In genomic region chr3:153692978-153693377, GRCm38 (mm10) we compare ENCODE assay signal across 12 mouse cellular contexts. TPM values are rescaled to one million over a fixed set of nuclear protein-coding genes. Genes with fewer than 3 reads are reported as not detected.
DNase-seq lines count a peak whose midpoint lies in the region; ATAC-seq and TF ChIP-seq lines count a peak whose summit lies in the region.
"Had no signal": no experiment of that assay in that cellular context is flagged by ENCODE, and none has a peak within 500 bp of the region (broad histone marks: within the 10 kb centered on the region; RNA-seq: fewer than 3 reads in every experiment).

No protein-coding gene starts in this region.

- TF ChIP-seq POLR2A in limb, embryonic 14.5 days (IDR thresholded peaks at IDR 0.05; ENCODE audit: borderline replicate concordance, extremely low read depth, insufficient read depth, insufficient read length): no peak

- peaks cover 35% of the 10 kb centered on the region for H3K4me1 ChIP-seq in heart, postnatal 0 days (ENCODE audit: control insufficient read depth, insufficient read depth)
- peaks cover 34% of the 10 kb centered on the region for H3K4me1 ChIP-seq in stomach, embryonic 14.5 days (ENCODE audit: control insufficient read depth, insufficient read depth, low read length)
- no peaks in the 10 kb centered on the region for H3K4me1 ChIP-seq in stomach, postnatal 0 days (replicated peaks; ENCODE audit: control insufficient read depth, insufficient read depth)
- H3K4me1 ChIP-seq in limb, embryonic 14.5 days (ENCODE audit: control insufficient read depth, insufficient read depth, low read length): peaks cover 33% of the 10 kb centered on the region

- 68% methylated on average over 7 of the region's 7 CpGs for WGBS in heart, postnatal 0 days
- WGBS in stomach, embryonic 14.5 days: 39% methylated on average over 7 of the region's 7 CpGs
- 43% methylated on average over 7 of the region's 7 CpGs for WGBS in stomach, postnatal 0 days
- WGBS in limb, embryonic 14.5 days: 17% methylated on average over 7 of the region's 7 CpGs

- TF ChIP-seq CTCF in heart, postnatal 0 days (IDR thresholded peaks at IDR 0.05; ENCODE audit: low read depth): no peak
- TF ChIP-seq CTCF in stomach, postnatal 0 days (IDR thresholded peaks at IDR 0.05; ENCODE audit: low read depth): no peak

- H3K27me3 ChIP-seq in heart, postnatal 0 days (ENCODE audit: control insufficient read depth, insufficient read depth, low read length): no peaks in the 10 kb centered on the region
- no peaks in the 10 kb centered on the region for H3K27me3 ChIP-seq in stomach, embryonic 14.5 days (ENCODE audit: control insufficient read depth, insufficient read depth, low read length)
- H3K27me3 ChIP-seq in stomach, postnatal 0 days (ENCODE audit: control insufficient read depth, insufficient read depth, low read length): no peaks in the 10 kb centered on the region
- H3K27me3 ChIP-seq in limb, embryonic 14.5 days (ENCODE audit: control insufficient read depth, insufficient read depth, low read length): no peaks in the 10 kb centered on the region
- H3K27me3 ChIP-seq: midbrain, embryonic 13.5 days; neural tube, embryonic 13.5 days had no signal

- no peak for DNase-seq in heart, postnatal 0 days (ENCODE audit: low spot score)
- no peak for DNase-seq in heart, adult 9 months (ENCODE audit: low spot score in 2 of 2)
- no peak for DNase-seq in stomach, postnatal 0 days (ENCODE audit: low spot score)
- peak; percentile 43 for DNase-seq in limb, embryonic 14.5 days (ENCODE audit: low spot score)
- DNase-seq in left cerebral cortex, adult 18-20 months (ENCODE audit: low spot score in 2 of 2): no peak
- DNase-seq in right cerebral cortex, adult 2 months (ENCODE audit: low spot score in 2 of 2): no peak
- DNase-seq: cerebellum, postnatal 10 days; left cerebral cortex, postnatal 4 days; right cerebral cortex, postnatal 25 days had no signal

- no peak for TF ChIP-seq EP300 in heart, postnatal 0 days (IDR thresholded peaks at IDR 0.05; ENCODE audit: low read depth)
- no peak for TF ChIP-seq EP300 in stomach, postnatal 0 days (optimal IDR thresholded peaks at IDR 0.05)

- no peak overlapping the region for H3K4me3 ChIP-seq in heart, postnatal 0 days (ENCODE audit: low read depth, low read length)
- no peak overlapping the region for H3K4me3 ChIP-seq in stomach, embryonic 14.5 days (ENCODE audit: low read depth, low read length)
- H3K4me3 ChIP-seq in stomach, postnatal 0 days (ENCODE audit: low read depth, low read length): no peak overlapping the region
- H3K4me3 ChIP-seq in limb, embryonic 14.5 days (replicated peaks; ENCODE audit: low read length): no peak overlapping the region
- H3K4me3 ChIP-seq: midbrain, embryonic 13.5 days; neural tube, embryonic 13.5 days had no signal

- H3K9ac ChIP-seq in heart, postnatal 0 days (replicated peaks; ENCODE audit: low read depth, low read length): no peak overlapping the region
- no peak overlapping the region for H3K9ac ChIP-seq in stomach, embryonic 14.5 days (replicated peaks; ENCODE audit: low read depth, low read length)
- H3K9ac ChIP-seq in stomach, postnatal 0 days (ENCODE audit: low read length): no peak overlapping the region
- H3K9ac ChIP-seq in limb, embryonic 14.5 days (ENCODE audit: low read depth, low read length, severe bottlenecking): no peak overlapping the region
- H3K9ac ChIP-seq: midbrain, embryonic 13.5 days; neural tube, embryonic 13.5 days had no signal

- no peak for ATAC-seq in heart, postnatal 0 days (ENCODE audit: insufficient read depth, low read depth)
- ATAC-seq in stomach, embryonic 14.5 days (ENCODE audit: insufficient number of reproducible peaks, insufficient read depth, low FRiP score, low read depth): 0 out of 2 replicates have a peak, but pooled peaks have one; percentile 44
- no peak for ATAC-seq in stomach, postnatal 0 days (ENCODE audit: low FRiP score, low TSS enrichment)
- peak; percentile 58 for ATAC-seq in limb, embryonic 14.5 days (ENCODE audit: low FRiP score, low read depth)
- ATAC-seq: midbrain, embryonic 13.5 days had no signal

- no peaks in the 10 kb centered on the region for H3K9me3 ChIP-seq in heart, postnatal 0 days (replicated peaks; ENCODE audit: control insufficient read depth, low read length)
- H3K9me3 ChIP-seq in stomach, embryonic 14.5 days (ENCODE audit: control insufficient read depth, low read depth, low read length): no peaks in the 10 kb centered on the region
- no peaks in the 10 kb centered on the region for H3K9me3 ChIP-seq in stomach, postnatal 0 days (ENCODE audit: control insufficient read depth, low read length)
- no peaks in the 10 kb centered on the region for H3K9me3 ChIP-seq in limb, embryonic 14.5 days (ENCODE audit: control insufficient read depth, low read length)
- H3K9me3 ChIP-seq: midbrain, embryonic 13.5 days; neural tube, embryonic 13.5 days had no signal

- H3K27ac ChIP-seq in heart, postnatal 0 days (ENCODE audit: low read depth): peak overlapping the region; percentile 51; the same call in 1 of the 2 replicates
- H3K27ac ChIP-seq in stomach, embryonic 14.5 days (ENCODE audit: low read length): peak overlapping the region; percentile 72
- no peak overlapping the region for H3K27ac ChIP-seq in stomach, postnatal 0 days (replicated peaks)
- peak overlapping the region; percentile 52 for H3K27ac ChIP-seq in limb, embryonic 14.5 days (replicated peaks; ENCODE audit: low read depth, low read length)
- H3K27ac ChIP-seq: midbrain, embryonic 13.5 days had no signal

- no peak overlapping the region for H3K4me2 ChIP-seq in heart, postnatal 0 days (ENCODE audit: low read depth, low read length)
- H3K4me2 ChIP-seq in stomach, embryonic 14.5 days (replicated peaks; ENCODE audit: low read depth, low read length): no peak overlapping the region
- no peak overlapping the region for H3K4me2 ChIP-seq in stomach, postnatal 0 days (replicated peaks; ENCODE audit: low read depth)
- no peak overlapping the region for H3K4me2 ChIP-seq in limb, embryonic 14.5 days (replicated peaks; ENCODE audit: low read depth, low read length, severe bottlenecking)
- H3K4me2 ChIP-seq: midbrain, embryonic 13.5 days; neural tube, embryonic 13.5 days had no signal

- no peaks in the 10 kb centered on the region for H3K36me3 ChIP-seq in heart, postnatal 0 days (replicated peaks; ENCODE audit: control insufficient read depth, insufficient read depth, low read length)
- H3K36me3 ChIP-seq in stomach, embryonic 14.5 days (ENCODE audit: control insufficient read depth, insufficient read depth, low read length): no peaks in the 10 kb centered on the region
- H3K36me3 ChIP-seq in stomach, postnatal 0 days (ENCODE audit: control insufficient read depth, insufficient read depth, low read length): no peaks in the 10 kb centered on the region
- H3K36me3 ChIP-seq in limb, embryonic 14.5 days (ENCODE audit: control insufficient read depth, insufficient read depth, low read length): no peaks in the 10 kb centered on the region
- H3K36me3 ChIP-seq: midbrain, embryonic 13.5 days; neural tube, embryonic 13.5 days had no signal

RNA-seq across cellular contexts. Expression of gene St6galnac3, which starts 32.0 kb away (rescaled TPM):
- 15.2 and 22.5 TPM in 2 replicates for total RNA-seq in heart, postnatal 0 days (2014; rRNA removed; ENCODE audit: low replicate concordance)
- 9.7 and 10.5 TPM in 2 replicates for polyA plus RNA-seq in heart, postnatal 0 days (2015; fragmentation: Nextera tagmentation; extraction: Ambion mirVana)
- polyA plus RNA-seq in stomach, embryonic 14.5 days (2014; fragmentation: Nextera tagmentation; extraction: Ambion mirVana): 46.6 and 51.6 TPM in 2 replicates
- polyA plus RNA-seq in stomach, postnatal 0 days (2015; fragmentation: Nextera tagmentation; extraction: Ambion mirVana): 4.5 and 6.2 TPM in 2 replicates
- polyA plus RNA-seq in limb, embryonic 14.5 days (2012; rRNA removed): 20.7 and 21.3 TPM in 2 replicates
- polyA plus RNA-seq in limb, embryonic 14.5 days (2014; fragmentation: Nextera tagmentation; extraction: Ambion mirVana): 36.0 and 49.5 TPM in 2 replicates
- total RNA-seq in left cerebral cortex, adult 18-20 months (2021): 10 to 100 TPM; 15.5 to 18.5 TPM

Comparison
In these comparisons a context has a peak if more than half of its experiments do, and no peak if none do; other contexts are left out.
1. ATAC-seq: peak in stomach, embryonic 14.5 days (single experiment) and limb, embryonic 14.5 days (single experiment); none in heart, postnatal 0 days (single experiment) and stomach, postnatal 0 days (single experiment).